In the genomic region with DNA sequence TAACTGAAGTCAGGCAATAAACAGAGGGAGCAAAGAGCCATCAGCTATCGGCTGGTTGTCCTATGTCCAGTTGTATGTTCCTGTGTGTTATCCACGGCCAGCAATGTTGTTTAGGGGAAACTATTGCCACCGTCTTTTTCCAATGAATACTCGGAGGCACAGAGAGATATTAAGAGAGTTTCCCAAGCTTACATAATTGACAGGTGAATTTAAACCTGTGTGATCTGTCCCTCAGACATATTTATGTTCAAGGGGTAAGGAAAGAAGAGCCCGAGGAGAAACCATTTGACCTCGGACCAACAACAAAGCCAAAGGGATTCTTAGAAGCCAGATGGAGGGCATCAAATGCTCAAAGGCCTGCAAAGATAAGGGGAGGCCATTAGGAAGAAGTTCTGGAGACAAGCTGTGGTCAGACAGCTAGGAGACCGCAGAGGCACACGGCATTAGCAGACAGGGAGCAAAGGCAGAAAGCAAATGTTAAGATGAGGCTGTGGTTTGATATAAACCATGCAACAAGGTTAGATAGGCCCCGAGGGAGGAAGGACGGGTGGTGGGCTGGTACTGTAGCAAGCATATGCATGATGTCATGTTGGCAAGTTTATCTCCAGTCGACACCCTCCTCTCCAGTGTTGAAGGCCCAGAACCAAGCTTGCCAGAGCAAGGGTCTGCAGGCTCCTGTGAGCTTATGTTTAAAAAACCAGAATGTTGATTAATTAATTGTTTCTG, we compare ENCODE assay signal across 13 mouse cellular contexts.
A peak's percentile ranks its signal among the peaks of the same experiment; 100 is the strongest.
DNase-seq lines count a peak whose midpoint lies in the region; ATAC-seq and TF ChIP-seq lines count a peak whose summit lies in the region.
"Had no signal": no experiment of that assay in that cellular context is flagged by ENCODE, and none has a peak within 500 bp of the region (broad histone marks: within the 10 kb centered on the region; RNA-seq: fewer than 3 reads in every experiment).

No protein-coding gene starts in this region.

- DNase-seq in heart, adult 11 months = peak; percentile 41
- no peak for DNase-seq in heart, adult 2 months
- DNase-seq in kidney, postnatal 10 days = peak; percentile 50
- DNase-seq in kidney, adult 11 months = no peak
- DNase-seq in MEL (ENCODE audit: low read depth, low spot score) = peak; percentile 51
- DNase-seq in liver, embryonic 14.5 days (ENCODE audit: low read depth in 3 of 3, low spot score in 3 of 3) = no peak
- no peak for DNase-seq in layer of hippocampus, postnatal 25 days (ENCODE audit: extremely low spot score in 1 of 2, low spot score in 1 of 2)
- no peak for DNase-seq in cerebellum, adult 8-10 months
- DNase-seq: cerebellum, postnatal 36 days; forebrain, postnatal 0 days; lung, postnatal 4 days had no signal

- H3K9me3 ChIP-seq in MEL (replicated peaks; ENCODE audit: insufficient read depth, low read length) = no peaks in the 10 kb centered on the region
- H3K9me3 ChIP-seq in liver, embryonic 14.5 days (ENCODE audit: control insufficient read depth, low read length) = no peaks in the 10 kb centered on the region
- H3K9me3 ChIP-seq: embryonic facial prominence, embryonic 12.5 days; limb, embryonic 15.5 days had no signal

- no peaks in the 10 kb centered on the region for H3K79me2 ChIP-seq in heart, adult 2 months (replicated peaks; ENCODE audit: control insufficient read depth, insufficient read depth, low read length)
- no peaks in the 10 kb centered on the region for H3K79me2 ChIP-seq in MEL (ENCODE audit: control insufficient read depth, insufficient read depth, low read length, poor library complexity)

- no peak for TF ChIP-seq POLR2A in heart, adult 2 months (IDR thresholded peaks at IDR 0.05; ENCODE audit: insufficient read depth, low read depth, low read length)
- TF ChIP-seq POLR2A in MEL (IDR thresholded peaks at IDR 0.05; ENCODE audit: control insufficient read depth in 1 of 2, insufficient read depth in 1 of 2, low read depth in 1 of 2, low read length in 2 of 2, poor library complexity in 1 of 2) = no peak

- TF ChIP-seq RAD21 in MEL (IDR thresholded peaks at IDR 0.05; ENCODE audit: low read depth, low read length) = no peak

- no peak for TF ChIP-seq CTCF in heart, adult 2 months (IDR thresholded peaks at IDR 0.05)
- TF ChIP-seq CTCF in MEL (IDR thresholded peaks at IDR 0.05 in 2 of 3, conservative IDR thresholded peaks at IDR 0.05 in 1 of 3; ENCODE audit: control insufficient read depth in 1 of 3, insufficient read depth in 1 of 3, low read depth in 2 of 3, low read length in 3 of 3, poor library complexity in 1 of 3, severe bottlenecking in 1 of 3) = no peak
- TF ChIP-seq CTCF in liver, embryonic 14.5 days (IDR thresholded peaks at IDR 0.05; ENCODE audit: low read depth) = no peak

- no peaks in the 10 kb centered on the region for H3K27me3 ChIP-seq in heart, adult 2 months (ENCODE audit: control insufficient read depth, insufficient read depth, low read length)
- H3K27me3 ChIP-seq in MEL (ENCODE audit: control insufficient read depth in 1 of 2, insufficient read depth in 2 of 2, low read length in 2 of 2) = no peaks in the 10 kb centered on the region
- no peaks in the 10 kb centered on the region for H3K27me3 ChIP-seq in liver, embryonic 14.5 days (ENCODE audit: control insufficient read depth, insufficient read depth, low read length)
- H3K27me3 ChIP-seq: embryonic facial prominence, embryonic 12.5 days; limb, embryonic 15.5 days had no signal

- H3K27ac ChIP-seq in heart, adult 2 months = no peak overlapping the region
- H3K27ac ChIP-seq in MEL (ENCODE audit: control insufficient read depth, low read depth, low read length) = no peak overlapping the region
- no peak overlapping the region for H3K27ac ChIP-seq in liver, embryonic 14.5 days
- H3K27ac ChIP-seq: embryonic facial prominence, embryonic 12.5 days; limb, embryonic 15.5 days had no signal

- intact Hi-C loops in heart, adult 2 months (cut with DNase I) = no loop called here

- H3K4me3 ChIP-seq in heart, adult 2 months = no peak overlapping the region
- no peak overlapping the region for H3K4me3 ChIP-seq in MEL (ENCODE audit: control insufficient read depth in 1 of 2, insufficient read depth in 1 of 2, low read depth in 2 of 2, low read length in 2 of 2)
- H3K4me3 ChIP-seq in liver, embryonic 14.5 days (ENCODE audit: insufficient read depth in 1 of 2, low read depth in 2 of 2, low read length in 2 of 2) = no peak overlapping the region
- H3K4me3 ChIP-seq: embryonic facial prominence, embryonic 12.5 days; limb, embryonic 15.5 days had no signal

- H3K36me3 ChIP-seq in heart, adult 2 months (ENCODE audit: control insufficient read depth, insufficient read depth, low read length) = no peaks in the 10 kb centered on the region
- H3K36me3 ChIP-seq in MEL (ENCODE audit: control insufficient read depth in 1 of 2, insufficient read depth in 2 of 2, low read length in 2 of 2) = 0 out of 4 replicates have a peak, but pooled peaks cover 0 to 3% of the 10 kb centered on the region in 2 experiments
- H3K36me3 ChIP-seq in liver, embryonic 14.5 days (replicated peaks; ENCODE audit: control insufficient read depth, insufficient read depth, low read depth) = no peaks in the 10 kb centered on the region
- H3K36me3 ChIP-seq: embryonic facial prominence, embryonic 12.5 days; limb, embryonic 15.5 days had no signal

- H3K4me1 ChIP-seq in heart, adult 2 months (ENCODE audit: control insufficient read depth, insufficient read depth, low read length) = no peaks in the 10 kb centered on the region
- peaks cover 0 to 3% of the 10 kb centered on the region in 2 experiments; a peak in 1 of 4 replicates for H3K4me1 ChIP-seq in MEL (ENCODE audit: control insufficient read depth in 1 of 2, insufficient read depth in 2 of 2, low read length in 2 of 2)
- peaks cover 0 to 4% of the 10 kb centered on the region in 2 experiments; a peak in 2 of 4 replicates for H3K4me1 ChIP-seq in liver, embryonic 14.5 days (replicated peaks; ENCODE audit: control insufficient read depth in 2 of 2, insufficient read depth in 2 of 2, low read length in 1 of 2)
- H3K4me1 ChIP-seq: embryonic facial prominence, embryonic 12.5 days had no signal

- ATAC-seq in liver, embryonic 14.5 days (ENCODE audit: insufficient read depth) = peak; percentile 46; the same call in 1 of the 2 replicates
- ATAC-seq: forebrain, postnatal 0 days had no signal

- no peak overlapping the region for H3K9ac ChIP-seq in heart, adult 2 months (ENCODE audit: low read depth, low read length)
- H3K9ac ChIP-seq in MEL (ENCODE audit: control insufficient read depth, low read depth, low read length, poor library complexity, severe bottlenecking) = no peak overlapping the region
- H3K9ac ChIP-seq in liver, embryonic 14.5 days (replicated peaks) = no peak overlapping the region
- H3K9ac ChIP-seq: embryonic facial prominence, embryonic 12.5 days; forebrain, postnatal 0 days; limb, embryonic 15.5 days had no signal

- WGBS in heart, adult 2 months = 50% methylated on average over 11 of the region's 11 CpGs
- 36% methylated on average over 11 of the region's 11 CpGs for WGBS in liver, embryonic 14.5 days (ENCODE audit: insufficient replicate concordance)

- H3K4me2 ChIP-seq in liver, embryonic 14.5 days (ENCODE audit: low read depth) = no peak overlapping the region
- H3K4me2 ChIP-seq: embryonic facial prominence, embryonic 12.5 days; limb, embryonic 15.5 days had no signal

- no peak for TF ChIP-seq EP300 in heart, adult 2 months (IDR thresholded peaks at IDR 0.05; ENCODE audit: insufficient read depth, low read depth, low read length)
- no peak; a peak in 1 of 4 replicates for TF ChIP-seq EP300 in MEL (IDR thresholded peaks at IDR 0.05; ENCODE audit: low read depth in 1 of 2, low read length in 2 of 2)
- no peak for TF ChIP-seq EP300 in liver, embryonic 14.5 days (IDR thresholded peaks at IDR 0.05; ENCODE audit: low read depth)

TF ChIP-seq in MEL, 35 proteins besides CTCF, POLR2A, EP300 and RAD21:
- TF ChIP-seq USF1 (IDR thresholded peaks at IDR 0.05; ENCODE audit: low read depth, low read length) (no peak), TAL1 (IDR thresholded peaks at IDR 0.05; ENCODE audit: low read length) (peak; percentile 33; the same call in 1 of the 2 replicates)

Comparison
In these comparisons a context has a peak if more than half of its experiments do, and no peak if none do; other contexts are left out.
1. DNase-seq: peak in heart, adult 11 months (single experiment), kidney, postnatal 10 days (single experiment) and MEL (single experiment); none in heart, adult 2 months (0 of 2), kidney, adult 11 months (single experiment), liver, embryonic 14.5 days (0 of 3), layer of hippocampus, postnatal 25 days (0 of 2) and cerebellum, adult 8-10 months (single experiment).